Mouse (Mus musculus): Measurements from ENCODE around the gene Zbtb42. TPM values are rescaled to one million over a fixed set of nuclear protein-coding genes. Genes with fewer than 3 reads are reported as not detected.
A peak's percentile ranks its signal among the peaks of the same experiment; 100 is the strongest.

Zbtb42 gene
- total RNA-seq, 2 experiments from 2014 or later, result 1.8 to 2.1 TPM

GRCm38 (mm10) chr12:112661327-112661605 is 17.4 kb upstream of the Zbtb42 start:
- DNase-seq, result no peak

DNA sequence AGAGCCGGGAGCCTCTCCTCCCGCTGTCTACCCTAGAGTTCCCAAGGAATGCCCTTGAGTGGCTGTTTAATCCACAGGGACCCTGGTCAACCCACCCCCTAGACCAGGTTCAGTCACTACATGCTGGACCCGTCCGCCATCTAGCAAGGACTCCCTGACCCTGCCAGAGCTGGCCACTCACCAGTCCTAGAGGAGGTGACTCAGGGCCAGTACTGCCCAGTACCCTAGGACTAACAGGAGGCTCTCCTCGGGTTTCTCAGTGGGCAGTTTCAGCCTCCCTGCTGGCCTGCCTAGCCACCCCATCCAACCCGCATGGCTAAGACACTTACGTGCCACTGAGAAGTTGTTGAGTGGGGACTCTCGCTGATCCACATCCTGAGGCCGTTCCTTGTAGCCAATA is 16.8 kb upstream of the Zbtb42 start:
- no peak for DNase-seq

- DNase-seq, result no peak
Measured at GRCm38 (mm10) chr12:112663303-112663702, 15.3 kb upstream of the Zbtb42 start.

DNA sequence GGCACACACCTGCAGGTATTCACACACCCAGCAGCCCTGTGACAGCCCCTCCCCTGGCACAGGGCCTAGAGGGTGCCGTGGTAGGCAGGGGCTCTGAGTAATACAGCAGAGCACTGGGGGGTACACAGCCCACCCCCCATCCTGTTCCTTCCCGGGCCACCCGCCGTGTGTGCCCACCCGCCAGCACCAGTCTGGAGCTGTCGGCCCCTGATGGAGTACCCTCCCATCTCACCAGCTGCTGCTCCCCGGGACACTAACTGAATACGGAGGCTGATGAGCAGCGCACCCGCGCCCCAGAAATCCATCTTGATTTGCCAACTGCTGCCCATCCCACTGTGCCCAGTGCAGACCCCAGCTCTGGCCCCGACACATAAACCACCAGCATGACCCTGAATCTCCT is 14.9 kb upstream of the Zbtb42 start:
- no peak for DNase-seq

DNA sequence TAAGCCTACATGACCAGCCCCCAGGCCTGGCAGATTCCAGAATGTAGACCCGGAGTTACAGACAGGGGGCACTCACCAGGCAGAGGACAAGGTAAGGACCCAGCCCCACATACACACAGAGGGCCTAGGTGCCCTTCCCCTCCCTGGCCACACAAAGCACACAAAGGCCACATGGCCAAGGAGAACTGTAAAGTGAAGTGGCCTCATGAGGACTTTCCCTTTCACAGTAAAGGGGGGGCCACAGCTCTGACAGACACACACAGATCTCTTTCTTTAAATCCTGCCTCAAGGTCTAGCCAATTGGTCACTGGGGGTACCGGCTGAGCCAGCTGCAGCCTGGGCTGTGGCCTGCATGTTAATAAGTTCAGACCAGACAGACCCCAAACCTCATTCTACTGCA is 14.5 kb upstream of the Zbtb42 start:
- no peak for DNase-seq

GRCm38 (mm10) chr12:112664656-112665055 is 14.0 kb upstream of the Zbtb42 start:
- DNase-seq, result no peak

DNA sequence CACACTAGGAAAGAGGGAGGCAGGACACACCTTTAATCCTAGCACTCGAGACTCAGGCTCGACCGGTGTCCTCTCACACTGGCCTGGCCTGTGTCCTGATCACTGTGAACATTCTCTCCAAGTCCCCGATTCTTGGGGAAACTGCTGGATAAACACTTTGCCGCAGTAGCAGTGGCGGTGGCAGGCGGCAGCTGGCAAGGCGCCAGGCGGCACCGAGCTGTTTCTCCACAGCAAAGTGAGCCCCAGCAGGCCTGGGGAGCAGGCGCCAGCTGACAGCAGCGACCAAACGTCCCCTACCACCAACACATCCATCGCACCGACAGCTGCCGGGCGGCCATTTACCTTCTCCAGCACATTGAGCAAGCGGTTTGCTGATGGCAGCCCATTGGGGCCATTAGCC is 13.2 kb upstream of the Zbtb42 start:
- DNase-seq, result peak; percentile 78

GRCm38 (mm10) chr12:112665881-112666544 is 12.6 kb upstream of the Zbtb42 start:
- no peak for DNase-seq

DNA sequence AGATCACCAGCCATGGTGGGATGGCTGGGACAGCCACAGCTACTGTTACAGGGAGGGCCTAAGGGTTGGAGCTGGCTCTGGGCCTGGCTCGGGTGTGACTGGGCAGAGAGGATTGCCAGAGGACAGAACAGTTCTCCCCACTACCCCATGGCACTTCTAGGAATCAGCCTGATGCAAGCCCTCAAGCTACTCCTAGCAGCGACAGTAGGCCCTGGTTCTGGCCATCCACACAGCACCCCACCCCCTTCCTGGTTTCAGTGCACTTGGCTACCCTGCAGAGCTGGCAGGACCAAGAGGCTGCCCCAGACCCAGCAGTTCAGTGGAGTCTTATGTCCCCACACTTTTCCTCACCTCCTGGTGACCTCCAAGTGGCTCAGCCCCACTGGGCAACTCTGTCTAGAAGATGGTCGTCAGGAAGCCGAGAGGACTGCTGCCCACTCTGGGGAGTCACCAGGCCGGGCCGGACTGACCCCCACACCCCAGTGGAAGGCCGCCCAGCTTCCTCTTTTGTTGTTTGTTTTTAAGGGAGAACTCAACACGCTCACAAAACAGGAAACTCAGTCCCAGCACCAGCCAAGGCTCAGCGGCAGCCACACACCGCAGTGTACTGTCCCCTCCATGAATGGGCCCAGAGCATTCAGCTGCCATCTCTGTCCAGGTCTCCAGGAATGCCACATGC is 10.9 kb upstream of the Zbtb42 start:
- peak; percentile 24 for DNase-seq

DNA sequence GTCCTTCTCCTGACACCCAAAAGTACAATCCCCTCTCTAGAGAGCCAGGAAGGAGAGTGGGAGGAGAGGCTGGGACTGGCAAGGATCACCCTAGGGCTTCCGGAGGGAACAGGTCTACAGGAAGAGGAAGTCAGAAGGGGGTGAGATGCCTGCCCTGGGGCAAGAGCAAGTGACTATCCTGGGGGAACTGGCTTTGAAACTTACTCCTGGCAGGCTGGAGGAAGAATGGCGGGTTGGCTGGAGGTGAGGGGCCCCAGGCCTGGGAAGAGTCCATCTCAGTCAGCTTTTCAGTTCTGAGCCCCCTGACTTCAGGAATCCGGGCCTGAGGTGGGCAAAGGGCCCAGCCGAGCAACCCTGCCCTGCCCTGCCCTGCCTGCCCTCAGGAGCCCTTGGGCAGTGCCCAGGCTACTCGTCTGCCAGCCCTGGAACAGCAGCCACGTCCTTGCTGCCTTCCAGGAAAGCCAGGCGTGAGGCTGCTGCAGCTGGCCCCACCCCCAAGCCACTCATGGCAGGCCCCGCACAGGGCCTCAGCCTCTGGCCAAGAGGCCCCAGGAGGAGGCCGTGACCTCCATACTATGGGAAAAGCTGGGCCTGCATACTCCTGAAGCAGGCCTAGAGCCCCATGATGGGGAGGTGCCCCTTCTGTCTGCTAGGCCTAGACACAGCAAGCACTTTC is 7.8 kb upstream of the Zbtb42 start:
- DNase-seq, result peak; percentile 71

DNA sequence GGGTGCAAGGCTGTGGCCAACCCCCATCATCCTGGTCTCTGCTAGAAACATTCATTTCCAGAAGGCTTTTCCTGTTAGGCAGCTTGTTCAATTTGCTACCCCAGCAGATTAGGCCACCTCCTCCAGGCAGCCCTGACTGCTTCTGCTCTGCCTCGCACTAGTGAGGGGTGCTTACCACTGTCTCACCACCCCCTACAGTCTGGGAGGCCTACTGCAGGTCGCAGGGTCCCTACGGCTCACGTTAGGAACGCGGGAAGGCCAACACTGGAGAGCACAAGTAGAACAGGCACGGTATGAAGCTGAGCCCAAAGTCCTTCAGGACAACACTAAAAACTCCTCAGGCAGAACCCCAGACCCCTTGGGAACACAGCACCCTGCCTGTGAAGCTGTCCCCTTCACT is 6.7 kb upstream of the Zbtb42 start:
- DNase-seq, result no peak

DNA sequence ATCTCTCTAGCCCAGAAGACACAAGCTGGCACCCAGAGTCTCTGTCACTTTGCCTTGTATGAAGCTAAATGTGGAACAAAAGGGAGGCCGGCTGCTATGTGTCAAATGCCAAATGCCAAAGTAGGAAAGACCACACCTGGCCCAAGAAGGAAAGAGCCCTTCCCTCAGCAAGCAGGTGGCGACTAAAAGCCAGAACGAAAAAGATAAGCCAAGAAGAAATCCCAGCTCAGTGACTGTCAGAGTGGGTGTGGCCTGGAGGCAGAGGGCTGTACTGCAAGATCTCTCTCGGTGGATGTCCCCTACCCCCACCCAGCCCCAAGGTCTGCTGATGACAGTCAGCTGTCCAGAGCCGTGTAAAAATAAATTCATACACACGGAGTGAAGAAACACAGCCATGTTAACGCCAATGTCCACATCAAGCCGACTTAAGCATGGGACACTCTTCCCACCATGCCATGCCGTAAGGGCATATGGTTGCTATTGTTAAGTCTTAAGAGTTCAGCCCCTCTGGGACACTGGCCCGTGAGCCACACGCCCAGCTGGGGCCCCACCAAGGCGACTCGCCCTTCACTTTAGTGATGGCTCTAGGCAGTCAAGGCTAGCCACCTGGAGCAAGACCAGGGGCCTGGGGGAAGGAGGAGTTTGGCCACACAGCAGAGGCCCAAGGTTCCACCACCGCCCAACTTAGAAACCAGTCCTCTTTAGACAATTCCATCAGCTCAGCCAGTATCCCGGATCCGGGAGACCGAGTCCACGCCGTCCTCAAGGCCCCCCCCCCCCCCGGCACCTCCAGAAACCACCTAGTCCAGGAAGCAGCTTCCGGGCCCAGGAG is 5.7 kb upstream of the Zbtb42 start:
- peak; percentile 52 for DNase-seq

DNA sequence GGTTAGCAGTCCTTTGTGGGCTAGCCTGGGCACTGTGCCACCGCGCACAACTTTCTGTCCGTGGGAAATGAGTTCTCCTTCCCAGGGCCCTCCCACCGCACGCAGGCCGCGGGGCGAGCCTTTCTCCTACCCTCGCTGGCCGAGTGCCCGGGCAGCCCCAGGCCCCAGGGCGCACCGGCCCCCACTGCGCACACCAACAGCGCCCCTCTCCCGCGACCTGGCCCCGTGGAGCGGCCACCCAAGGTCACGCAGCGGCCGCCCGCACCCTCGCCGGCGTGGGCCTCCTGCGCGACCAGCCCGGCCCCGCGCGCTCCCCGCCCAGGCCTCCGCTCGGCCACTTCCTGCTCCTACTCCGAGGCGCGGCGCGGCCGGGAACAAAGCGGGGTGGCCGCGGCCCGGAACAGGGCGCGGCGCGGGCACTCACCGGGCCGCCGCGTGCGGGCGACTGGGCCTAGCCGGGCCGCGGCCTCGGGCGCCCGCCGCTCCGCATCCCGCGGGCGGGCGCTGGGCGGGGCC is 5.0 kb upstream of the Zbtb42 start:
- DNase-seq, result peak; percentile 69

- DNase-seq, result peak; percentile 57
Measured at GRCm38 (mm10) chr12:112674132-112675011, 4.3 kb upstream of the Zbtb42 start, which contains the start of gene Akt1. TSS of gene Akt1 (minus strand) at chr12:112674884.

GRCm38 (mm10) chr12:112675245-112676035 is 3.2 kb upstream of the Zbtb42 start:
- peak; percentile 85 for DNase-seq

- DNase-seq, result no peak
Measured at GRCm38 (mm10) chr12:112677076-112677475, 1.6 kb upstream of the Zbtb42 start.

DNA sequence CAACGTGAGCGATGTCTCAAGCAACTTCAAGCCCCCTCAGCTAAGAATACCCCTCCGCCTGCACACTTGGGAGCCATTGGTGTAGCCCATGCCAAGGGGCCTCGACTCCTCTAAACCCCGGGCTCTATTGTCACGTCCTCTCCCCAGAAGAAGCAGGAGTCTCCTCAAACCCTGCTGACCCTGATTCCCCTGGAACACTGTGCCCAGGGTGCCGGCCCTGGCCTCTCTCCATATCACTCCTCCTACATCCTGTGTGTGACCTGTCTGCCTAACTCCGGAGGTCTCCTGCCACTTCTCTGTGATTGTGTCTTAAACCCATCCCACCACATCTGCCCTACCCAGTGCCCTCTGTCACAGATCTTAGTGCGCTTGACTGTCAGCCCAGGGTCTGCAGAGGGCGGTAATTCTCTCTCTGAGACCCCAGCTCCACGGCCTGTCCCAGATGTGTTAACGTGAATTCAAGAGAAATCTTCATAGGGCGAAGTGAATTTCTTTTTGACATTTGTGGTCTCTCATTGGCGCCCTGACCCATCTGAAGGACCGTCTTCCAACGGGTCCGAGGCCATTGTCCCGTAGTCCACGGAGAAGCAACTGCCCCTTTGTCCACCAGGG is 579 bp upstream of the Zbtb42 start:
- no peak for DNase-seq

DNA sequence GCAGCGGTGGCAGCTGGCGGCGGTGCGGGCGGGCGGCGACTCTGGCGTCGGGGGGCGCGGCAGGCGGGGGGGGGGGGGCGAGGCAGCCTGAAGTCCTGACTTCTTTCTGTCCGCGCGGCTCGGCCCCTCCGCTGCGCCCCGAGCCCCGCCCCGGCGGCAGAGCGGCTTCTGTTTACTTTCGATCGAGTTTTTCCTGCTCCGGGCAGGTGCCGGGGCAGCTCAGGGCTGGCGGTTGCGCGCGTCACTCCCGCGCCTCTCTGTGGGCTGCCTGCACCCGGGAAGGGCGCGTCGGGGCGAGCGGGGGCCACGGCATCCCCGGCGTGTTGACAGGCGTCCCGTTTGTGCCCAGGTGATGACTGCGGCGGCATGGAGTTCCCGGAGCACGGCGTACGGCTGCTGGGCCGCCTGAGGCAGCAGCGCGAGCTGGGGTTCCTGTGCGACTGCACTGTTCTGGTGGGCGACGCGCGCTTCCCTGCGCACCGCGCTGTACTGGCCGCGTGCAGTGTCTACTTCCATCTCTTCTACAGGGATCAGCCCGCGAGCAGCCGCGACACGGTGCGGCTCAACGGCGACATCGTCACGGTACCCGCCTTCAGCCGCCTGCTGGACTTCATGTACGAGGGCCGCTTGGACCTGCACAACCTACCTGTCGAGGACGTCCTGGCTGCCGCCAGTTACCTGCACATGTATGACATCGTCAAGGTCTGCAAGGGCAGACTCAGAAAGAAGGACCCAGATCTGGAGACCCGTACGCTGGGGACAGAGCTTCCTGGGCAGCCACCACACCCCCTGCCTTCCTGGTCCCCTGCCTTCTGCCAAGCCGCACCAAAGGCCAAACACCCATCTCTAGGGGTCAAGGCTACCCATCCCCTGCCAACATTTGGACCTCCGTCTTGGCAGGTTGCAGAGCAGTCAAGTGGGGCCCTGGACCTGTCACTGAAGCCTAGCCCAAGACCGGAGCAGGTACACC is 684 bp downstream of the Zbtb42 start:
- peak; percentile 30 for DNase-seq

DNA sequence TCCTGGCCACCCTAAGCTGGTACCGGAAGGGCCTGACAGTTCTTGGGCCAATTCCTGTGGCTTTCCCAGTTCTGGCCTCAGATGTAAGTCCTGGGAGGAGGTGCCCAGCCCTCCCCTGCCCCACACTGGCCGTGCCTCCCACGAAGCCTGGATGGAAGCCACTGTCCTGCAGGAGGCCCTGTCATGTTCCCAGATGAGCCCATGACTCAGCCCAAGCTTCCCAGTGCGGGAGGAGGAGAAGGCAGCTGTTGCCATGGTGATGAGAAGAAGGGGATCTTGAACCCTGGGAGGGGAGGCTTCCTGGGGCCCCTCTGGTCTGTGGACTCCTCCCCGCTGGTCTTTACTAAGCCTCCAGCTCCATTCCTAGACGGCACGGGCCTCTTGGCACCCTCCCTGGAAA is 4.7 kb downstream of the Zbtb42 start:
- DNase-seq, result no peak
